ENCODE assay signal across 1 mouse cellular context in the genomic region with DNA sequence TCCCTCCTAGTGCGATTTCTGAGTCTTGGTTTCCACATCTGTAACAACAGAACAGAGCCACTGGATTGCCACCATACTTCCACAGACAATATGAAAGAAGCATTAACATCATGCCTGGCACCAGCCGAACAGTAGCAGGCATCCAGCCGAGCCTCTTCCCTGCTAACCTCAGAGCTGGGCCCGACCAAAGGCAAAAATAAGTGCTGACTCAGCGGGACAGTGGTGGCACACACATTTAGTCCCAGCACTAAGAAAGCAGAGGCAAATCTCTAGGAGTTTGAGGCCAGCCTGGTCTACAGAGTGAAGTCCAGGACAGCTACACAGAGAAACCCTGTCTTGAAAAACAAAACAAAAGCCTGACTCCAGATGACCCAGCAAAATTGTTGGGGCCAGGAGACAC.
TF ChIP-seq lines count a peak whose summit lies in the region.

No protein-coding gene starts in this region.

TF ChIP-seq in MEL, 35 proteins besides CTCF, POLR2A, EP300 and RAD21 (continued from another document):
- TF ChIP-seq TCF12 (IDR thresholded peaks at IDR 0.05; ENCODE audit: low read depth, low read length): no peak
